10 mouse cellular contexts compared by ENCODE assay signal in the genomic region with DNA sequence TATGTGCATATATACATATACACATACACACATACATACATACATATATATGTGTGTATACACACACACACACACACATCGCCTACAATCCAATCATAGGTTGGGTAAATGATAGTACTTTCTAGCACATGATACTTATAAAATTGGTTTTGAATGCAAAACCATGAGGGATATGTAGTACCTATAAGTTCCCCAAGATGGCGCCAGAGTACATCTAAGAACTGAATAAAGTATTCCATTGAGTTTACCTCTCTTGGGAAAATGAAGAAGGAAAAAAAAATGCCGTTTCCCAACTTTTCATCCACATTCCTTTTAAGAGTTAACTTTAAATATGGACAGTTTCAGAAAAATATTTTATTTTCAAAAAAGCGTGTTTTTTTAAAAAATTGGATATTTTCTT.
DNase-seq lines count a peak whose midpoint lies in the region; ATAC-seq and TF ChIP-seq lines count a peak whose summit lies in the region.
"Had no signal": no experiment of that assay in that cellular context is flagged by ENCODE, and none has a peak within 500 bp of the region (broad histone marks: within the 10 kb centered on the region; RNA-seq: fewer than 3 reads in every experiment).

No protein-coding gene starts in this region.

- H3K4me1 ChIP-seq in kidney, embryonic 14.5 days (ENCODE audit: control insufficient read depth, insufficient read depth, low read length): no peaks in the 10 kb centered on the region
- H3K4me1 ChIP-seq in lung, embryonic 14.5 days (ENCODE audit: insufficient read depth): no peaks in the 10 kb centered on the region
- H3K4me1 ChIP-seq: hindbrain, embryonic 15.5 days; neural tube, embryonic 12.5 days had no signal

- 25% methylated on average over 4 of the region's 4 CpGs for WGBS in kidney, embryonic 14.5 days
- 24% methylated on average over 4 of the region's 4 CpGs for WGBS in lung, embryonic 14.5 days

- H3K9ac ChIP-seq in kidney, embryonic 14.5 days (ENCODE audit: low read depth, low read length): no peak overlapping the region
- no peak overlapping the region for H3K9ac ChIP-seq in lung, embryonic 14.5 days
- H3K9ac ChIP-seq: hindbrain, embryonic 15.5 days; neural tube, embryonic 12.5 days had no signal

- H3K27ac ChIP-seq in kidney, embryonic 14.5 days (ENCODE audit: low read depth, low read length): no peak overlapping the region
- no peak overlapping the region for H3K27ac ChIP-seq in lung, embryonic 14.5 days (ENCODE audit: low read depth)
- H3K27ac ChIP-seq: hindbrain, embryonic 15.5 days; neural tube, embryonic 12.5 days had no signal

- ATAC-seq in kidney, embryonic 14.5 days (ENCODE audit: low FRiP score, low TSS enrichment): no peak
- ATAC-seq in lung, embryonic 14.5 days (ENCODE audit: insufficient read depth): no peak
- no peak for ATAC-seq in granulocyte monocyte progenitor cell, adult 5-6 weeks (replicated peaks; ENCODE audit: poor library complexity, severe bottlenecking)
- no peak for ATAC-seq in inflammation-experienced regulatory T-cells, adult 6 months

- DNase-seq in kidney, adult 8-10 months: peak; percentile 2 to 18
- peak; percentile 77 for DNase-seq in 3T3-L1 (ENCODE audit: low read depth, low spot score)
- DNase-seq in ES-CJ7 (ENCODE audit: low read depth, low spot score): peak; percentile 47
- peak; percentile 47 for DNase-seq in embryo, embryonic 11 days
- peak; percentile 83 for DNase-seq in lung, embryonic 14.5 days

- no peaks in the 10 kb centered on the region for H3K9me3 ChIP-seq in kidney, embryonic 14.5 days (ENCODE audit: control insufficient read depth, low read length)
- no peaks in the 10 kb centered on the region for H3K9me3 ChIP-seq in lung, embryonic 14.5 days (ENCODE audit: low read depth, low read length)
- H3K9me3 ChIP-seq: hindbrain, embryonic 15.5 days; neural tube, embryonic 12.5 days had no signal

- H3K27me3 ChIP-seq in kidney, embryonic 14.5 days (ENCODE audit: control insufficient read depth, insufficient read depth, low read length): no peaks in the 10 kb centered on the region
- no peaks in the 10 kb centered on the region for H3K27me3 ChIP-seq in lung, embryonic 14.5 days (ENCODE audit: insufficient read depth, low read length)
- H3K27me3 ChIP-seq: hindbrain, embryonic 15.5 days; neural tube, embryonic 12.5 days had no signal

- peak; percentile 63 for TF ChIP-seq CTCF in lung, embryonic 14.5 days (IDR thresholded peaks at IDR 0.05; ENCODE audit: low read depth)

- no peak overlapping the region for H3K4me3 ChIP-seq in kidney, embryonic 14.5 days (ENCODE audit: low read length)
- H3K4me3 ChIP-seq in lung, embryonic 14.5 days (ENCODE audit: low read depth, low read length): no peak overlapping the region
- H3K4me3 ChIP-seq: hindbrain, embryonic 15.5 days; neural tube, embryonic 12.5 days had no signal

- peaks cover 9% of the 10 kb centered on the region; the same call in 1 of the 2 replicates for H3K36me3 ChIP-seq in kidney, embryonic 14.5 days (ENCODE audit: control insufficient read depth, insufficient read depth, low read length)
- H3K36me3 ChIP-seq in lung, embryonic 14.5 days (ENCODE audit: insufficient read depth): peaks cover 22% of the 10 kb centered on the region; the same call in 1 of the 2 replicates
- H3K36me3 ChIP-seq: hindbrain, embryonic 15.5 days had no signal

- H3K4me2 ChIP-seq in kidney, embryonic 14.5 days (replicated peaks; ENCODE audit: low read depth, low read length): no peak overlapping the region
- no peak overlapping the region for H3K4me2 ChIP-seq in lung, embryonic 14.5 days
- H3K4me2 ChIP-seq: hindbrain, embryonic 15.5 days; neural tube, embryonic 12.5 days had no signal

Comparison
In these comparisons a context has a peak if more than half of its experiments do, and no peak if none do; other contexts are left out.
1. DNase-seq: peak in every context shown above with its lines; median percentile 83 in lung, embryonic 14.5 days; 77 in 3T3-L1; 47 in ES-CJ7; 47 in embryo, embryonic 11 days; 10 in kidney, adult 8-10 months.